Mouse (Mus musculus) kidney, postnatal 36 days (tissue): Measurements from ENCODE around the gene Galr3.
"Not testable (repeated sequence)": the region's sequence is repeated elsewhere in the genome, so short reads cannot be mapped to it uniquely, and the experiment has no call there.

Experiments used
- DNase-seq, 2 experiments: peaks; one replicate each; pipeline ENCODE4 v3.0.0; 2021 to 2022; ENCODE audit warnings: mixed read lengths in 2 of 2

The Galr3 gene

DNA sequence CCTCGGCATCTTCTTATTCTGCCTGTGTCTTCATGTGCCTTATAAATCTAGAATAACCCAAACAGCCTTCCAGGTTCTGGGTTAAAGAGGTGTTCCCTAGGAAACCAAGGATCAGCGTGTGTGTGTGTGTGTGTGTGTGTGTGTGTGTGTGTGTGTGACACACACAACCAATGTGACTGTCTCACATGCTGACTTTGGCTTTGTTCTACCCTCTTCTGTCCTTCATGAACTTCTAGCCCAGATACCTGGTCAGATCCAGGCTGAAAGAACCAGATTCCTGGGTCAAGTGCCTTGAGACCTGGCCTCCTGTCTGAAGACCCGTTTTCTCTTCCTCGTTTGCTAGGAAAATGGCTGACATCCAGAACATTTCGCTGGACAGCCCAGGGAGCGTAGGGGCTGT, at the start of gene Galr3:
Galr3 (plus strand) TSS at position 301 of the 400 bp plus-strand sequence.
- no peak for DNase-seq

- DNase-seq: peak in 1 of 2 experiments; percentile 26
Measured at GRCm38 (mm10) chr15:78992235-78992634, 49.5 kb upstream of the Galr3 start.

DNA sequence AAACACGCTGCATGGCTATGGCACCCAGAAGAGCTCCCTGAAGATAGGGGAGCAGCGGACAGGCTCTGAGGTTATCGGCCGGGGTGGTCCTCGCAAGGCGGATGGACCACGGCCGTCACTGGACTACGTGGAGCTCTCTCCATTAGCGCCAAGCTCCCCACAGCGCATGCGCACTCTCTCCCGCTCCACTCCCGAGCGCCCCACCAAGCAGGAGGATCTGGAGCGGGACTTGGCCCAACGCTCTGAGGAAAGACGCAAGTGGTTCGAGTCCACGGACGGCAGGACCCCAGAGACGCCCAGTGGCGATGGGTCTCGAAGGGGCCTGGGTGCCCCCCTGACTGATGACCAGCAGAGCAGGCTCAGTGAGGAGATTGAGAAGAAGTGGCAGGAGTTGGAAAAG, 48.8 kb upstream of the Galr3 start:
- DNase-seq: no peak

GRCm38 (mm10) chr15:78995916-78996315, 45.8 kb upstream of the Galr3 start:
- peak; percentile 31 to 39 for DNase-seq

- no peak for DNase-seq
Measured at GRCm38 (mm10) chr15:78996663-78997062, 45.0 kb upstream of the Galr3 start.

DNA sequence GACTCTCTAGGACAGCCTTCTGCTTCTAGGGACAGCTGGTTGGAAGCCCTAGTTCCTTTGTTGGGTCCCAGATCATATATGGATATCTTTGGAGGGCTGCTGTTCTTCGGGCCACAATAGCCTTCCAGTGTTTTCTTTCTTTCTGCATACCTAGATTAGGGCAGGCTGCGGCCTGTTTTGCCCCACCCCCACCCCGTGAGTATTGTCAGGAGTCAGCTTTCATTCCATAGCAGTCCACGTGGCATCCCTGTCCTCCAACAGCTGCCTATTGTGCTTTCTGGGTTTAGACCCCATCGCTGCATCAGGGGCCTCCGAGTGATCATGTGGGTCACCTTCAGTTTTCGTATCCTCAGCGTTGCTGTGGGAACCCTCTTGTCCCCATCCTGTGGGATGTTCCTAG, 43.3 kb upstream of the Galr3 start:
- DNase-seq: no peak

GRCm38 (mm10) chr15:78999586-78999985, 42.1 kb upstream of the Galr3 start:
- DNase-seq: no peak

GRCm38 (mm10) chr15:79000357-79000791, 41.3 kb upstream of the Galr3 start:
- no peak for DNase-seq

DNA sequence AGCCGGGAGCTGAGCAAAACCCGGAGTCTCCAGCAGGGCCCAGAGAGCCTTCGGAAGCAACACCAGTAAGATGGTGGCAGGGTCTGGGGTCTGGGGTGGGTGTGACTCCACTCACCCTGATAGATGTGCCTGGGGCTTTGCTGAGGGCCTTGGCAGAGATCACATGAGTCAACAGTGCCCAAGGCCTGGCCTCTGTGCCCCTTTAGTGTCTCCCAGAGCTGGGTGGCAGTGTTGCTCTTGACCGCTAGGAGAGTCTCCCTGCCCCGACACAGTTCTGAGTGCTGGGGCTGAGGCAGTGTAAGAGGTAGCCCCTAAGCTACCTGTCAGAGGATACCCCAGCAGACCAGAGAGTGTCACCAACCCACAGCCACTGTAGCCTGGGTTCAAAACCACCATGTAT, 40.1 kb upstream of the Galr3 start:
- DNase-seq: no peak

GRCm38 (mm10) chr15:79002036-79002435, 39.6 kb upstream of the Galr3 start:
- peak; percentile 80 to 85 for DNase-seq

GRCm38 (mm10) chr15:79003079-79003478, 38.6 kb upstream of the Galr3 start:
- DNase-seq: no peak

DNA sequence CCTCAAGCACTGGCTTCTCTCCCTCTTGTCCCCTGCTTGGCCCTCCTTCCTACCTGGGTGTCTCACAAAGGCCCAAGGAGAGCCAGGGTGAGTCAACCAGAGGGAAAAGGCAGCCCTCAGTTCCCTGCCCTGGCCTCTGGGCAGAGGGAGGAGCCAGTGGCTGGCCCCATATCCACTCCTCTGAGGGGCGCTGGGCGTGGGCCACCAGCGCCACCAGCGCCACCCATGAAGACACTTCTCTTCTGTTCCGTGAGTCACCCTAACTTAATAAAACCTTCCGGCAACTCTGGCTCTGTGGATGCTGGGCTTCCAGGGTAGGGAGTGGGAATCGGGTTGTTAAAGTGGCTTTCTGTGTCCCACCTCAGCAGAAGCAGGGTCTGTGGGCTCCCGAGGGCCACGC, 36.1 kb upstream of the Galr3 start:
- DNase-seq: no peak

- DNase-seq: peak in 1 of 2 experiments; percentile 31
Measured at GRCm38 (mm10) chr15:79006638-79007037, 35.0 kb upstream of the Galr3 start.

GRCm38 (mm10) chr15:79007059-79007458, 34.6 kb upstream of the Galr3 start:
- no peak for DNase-seq

- not testable (repeated sequence) for DNase-seq
Measured at GRCm38 (mm10) chr15:79007836-79008235, 33.8 kb upstream of the Galr3 start.

DNA sequence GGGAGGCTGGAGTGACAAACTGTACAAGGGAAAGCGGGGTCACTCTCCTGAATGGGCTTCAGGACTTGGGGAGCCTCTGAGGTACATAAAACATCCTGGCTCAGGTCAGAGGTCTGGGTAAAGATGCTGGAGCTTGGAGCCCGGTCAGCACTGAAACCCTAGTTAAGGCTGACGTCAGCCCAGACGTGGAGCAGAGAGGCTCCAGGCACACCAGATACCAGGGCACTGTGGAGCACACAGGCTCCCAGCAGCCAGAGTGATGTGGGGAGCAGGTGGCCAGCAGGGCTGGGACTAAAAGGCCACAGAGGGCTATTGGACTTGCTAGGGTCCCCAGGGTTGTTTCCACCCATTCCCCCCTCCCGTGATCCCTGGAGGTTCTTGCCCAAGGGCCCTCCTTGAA, 32.0 kb upstream of the Galr3 start:
- no peak for DNase-seq

DNA sequence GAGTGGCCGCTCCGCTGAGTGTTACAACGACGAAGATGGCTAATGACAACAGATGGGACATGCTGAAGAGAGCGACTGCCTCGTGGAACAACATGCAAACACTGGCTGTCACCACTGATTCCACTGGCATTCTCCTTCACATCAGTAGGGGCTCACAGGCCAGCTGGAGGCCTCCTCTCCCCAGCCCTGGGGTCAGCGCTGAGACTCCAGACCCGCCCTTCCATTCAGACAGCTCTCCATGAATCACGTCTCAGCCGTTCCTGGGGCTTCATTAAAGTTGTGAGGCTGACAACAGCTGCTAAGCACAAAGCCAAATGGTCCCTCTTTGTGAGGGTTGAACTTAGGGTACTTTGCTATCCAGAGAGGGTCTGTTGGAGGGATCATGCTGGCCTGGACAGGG, 30.1 kb upstream of the Galr3 start:
- no peak for DNase-seq

GRCm38 (mm10) chr15:79013382-79013781, 28.3 kb upstream of the Galr3 start:
- no peak for DNase-seq

DNA sequence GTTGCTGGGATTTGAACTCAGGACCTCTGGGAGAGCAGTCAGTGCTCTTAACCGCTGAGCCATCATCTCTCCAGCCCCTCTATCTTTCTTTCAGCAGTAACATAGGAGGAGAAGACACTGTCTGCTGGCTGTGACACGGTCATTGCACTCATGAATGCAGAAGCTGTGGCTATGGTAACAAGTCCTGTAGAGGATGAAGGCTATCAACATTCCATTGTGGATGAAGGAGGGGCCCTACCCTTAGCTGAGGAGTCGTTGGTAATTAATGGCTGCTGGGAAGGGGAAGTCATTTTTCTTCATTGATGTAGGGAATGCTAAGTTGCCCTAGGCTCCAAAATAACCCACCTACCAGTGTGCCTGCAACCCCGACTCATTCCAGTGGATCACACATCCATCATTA, 23.5 kb upstream of the Galr3 start:
- DNase-seq: no peak

DNA sequence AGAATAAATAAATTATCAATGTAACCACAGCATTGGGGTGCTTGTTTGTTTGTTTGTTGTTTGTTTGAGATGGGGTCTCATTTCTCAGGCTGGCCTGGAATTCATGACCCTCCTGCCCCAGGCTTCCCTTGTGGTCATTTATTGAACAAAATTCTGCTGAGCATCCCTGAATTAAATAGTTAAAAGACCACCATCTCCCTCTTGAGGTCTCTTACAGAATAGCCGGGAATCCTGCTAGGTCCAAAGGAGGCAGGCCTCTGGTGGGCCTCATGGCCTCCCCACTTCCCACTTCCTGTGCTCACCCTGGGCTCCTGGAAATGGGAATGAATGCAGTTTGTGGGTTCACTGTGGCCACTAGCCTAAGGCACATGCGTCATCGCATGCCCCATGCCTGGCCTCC, 22.8 kb upstream of the Galr3 start:
- DNase-seq: no peak

DNA sequence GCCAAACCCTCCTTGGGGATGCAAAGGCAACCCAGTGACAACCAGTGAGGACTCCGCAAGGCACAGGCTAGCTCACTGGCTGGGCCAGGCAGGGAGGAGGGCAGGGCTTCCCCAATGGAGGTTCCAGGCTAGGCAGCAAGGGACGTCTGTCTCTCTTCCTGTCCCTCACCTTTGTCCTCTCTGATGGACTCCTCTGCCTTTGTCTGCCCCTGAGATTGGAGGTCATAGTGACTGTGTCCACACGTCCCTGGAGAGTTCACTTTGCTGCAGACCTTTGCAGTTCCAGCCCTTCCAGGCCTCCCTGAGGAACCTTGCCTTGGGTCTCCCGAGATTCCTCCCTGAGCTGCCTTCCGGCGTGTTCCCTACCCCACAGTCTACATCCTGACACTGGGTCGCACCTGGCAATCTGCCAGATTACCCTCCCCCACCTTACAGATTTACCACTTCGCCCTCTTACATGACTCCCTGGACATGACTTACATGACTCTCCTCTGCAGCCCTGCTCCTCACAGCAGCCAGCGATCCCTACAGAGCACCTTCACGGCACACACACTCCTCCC, 18.9 kb upstream of the Galr3 start:
- no peak for DNase-seq

DNA sequence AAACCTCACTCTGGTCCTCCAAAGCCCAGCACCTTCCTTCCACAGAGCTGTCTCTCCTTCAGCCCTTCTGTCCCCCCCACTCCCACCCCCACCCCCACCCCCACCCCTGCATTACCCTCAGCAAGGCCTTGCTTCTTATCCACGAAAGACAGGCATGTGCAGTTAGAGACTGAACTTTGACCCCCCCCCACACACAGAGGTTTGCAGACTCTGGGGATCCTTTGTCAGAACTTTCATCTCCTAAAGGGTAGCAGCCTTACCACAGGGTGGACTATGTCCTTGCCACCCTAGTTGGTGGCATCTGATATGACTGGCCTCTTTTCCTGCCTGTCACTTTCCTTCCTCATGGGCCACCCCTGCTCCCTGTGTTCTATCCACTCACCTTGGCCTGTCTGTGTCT, 18.3 kb upstream of the Galr3 start:
- DNase-seq: peak; percentile 43 to 51

GRCm38 (mm10) chr15:79025687-79026308, 15.9 kb upstream of the Galr3 start:
- peak; percentile 44 to 54 for DNase-seq

DNA sequence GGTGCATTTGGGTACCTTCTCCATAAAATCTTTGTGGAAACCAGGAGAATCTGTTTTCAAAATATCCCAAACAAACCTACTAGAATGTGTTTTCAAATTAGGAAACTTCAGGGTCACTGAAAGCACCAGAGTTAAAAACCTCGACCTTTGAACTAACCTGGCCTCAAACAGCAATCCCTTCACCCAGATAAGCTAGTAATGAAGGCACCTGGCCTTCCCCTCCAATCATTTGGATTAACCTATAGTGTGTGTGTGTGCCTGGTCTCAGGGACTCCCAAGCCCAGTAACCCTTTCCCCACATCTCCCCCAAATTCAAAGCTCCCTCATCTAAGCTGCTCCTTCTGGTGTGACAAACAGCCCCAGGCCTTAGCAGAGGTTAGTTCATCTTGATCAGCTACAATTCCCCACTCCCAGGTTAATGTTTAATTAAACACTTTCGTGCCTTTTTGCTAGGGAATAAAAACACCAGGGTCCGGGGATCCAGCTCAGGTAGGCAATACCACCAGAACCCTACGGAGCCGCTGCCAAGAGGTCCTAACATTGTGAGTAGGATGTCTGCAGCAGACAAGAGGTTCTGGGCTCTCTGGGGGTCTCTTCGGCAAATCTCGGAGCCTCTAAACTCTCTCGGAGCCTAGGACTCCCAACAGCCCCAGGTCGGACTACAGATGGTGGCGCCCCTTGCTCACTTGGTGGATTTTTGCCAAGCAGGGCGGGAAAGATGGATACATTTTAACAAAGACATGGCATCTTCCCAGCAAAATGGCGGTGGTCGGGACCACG, 15.0 kb upstream of the Galr3 start:
- peak; percentile 73 to 77 for DNase-seq
